11 mouse cellular contexts compared by ENCODE assay signal in the genomic region with DNA sequence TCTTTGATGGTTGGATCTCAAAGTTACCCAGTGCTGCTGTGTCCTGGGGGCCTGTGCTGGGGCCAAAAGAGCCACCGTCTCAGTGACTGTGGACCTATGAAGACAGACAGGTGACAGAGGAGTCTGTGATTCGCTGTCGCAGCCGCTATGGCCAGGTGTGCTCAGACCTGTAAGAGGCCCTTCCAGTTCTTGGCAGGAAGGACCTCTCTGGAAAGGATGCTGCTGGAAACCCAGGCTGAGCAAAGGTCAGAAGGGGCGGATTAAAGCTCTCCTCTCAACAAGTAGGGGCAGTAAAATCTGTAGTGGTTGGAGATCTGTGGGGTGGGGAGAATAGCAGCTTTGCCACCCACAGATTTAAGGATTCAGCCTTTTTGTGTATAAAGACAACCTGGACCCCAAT. TPM values are rescaled to one million over a fixed set of nuclear protein-coding genes. Genes with fewer than 3 reads are reported as not detected.
DNase-seq lines count a peak whose midpoint lies in the region; ATAC-seq and TF ChIP-seq lines count a peak whose summit lies in the region.
"Had no signal": no experiment of that assay in that cellular context is flagged by ENCODE, and none has a peak within 500 bp of the region (broad histone marks: within the 10 kb centered on the region; RNA-seq: fewer than 3 reads in every experiment).

No protein-coding gene starts in this region.

- peaks cover 28% of the 10 kb centered on the region for H3K27me3 ChIP-seq in kidney, embryonic 14.5 days (ENCODE audit: control insufficient read depth, insufficient read depth, low read length)
- peaks cover 14% of the 10 kb centered on the region for H3K27me3 ChIP-seq in forebrain, embryonic 11.5 days (ENCODE audit: control insufficient read depth, insufficient read depth, low read length)
- H3K27me3 ChIP-seq in hindbrain, postnatal 0 days (ENCODE audit: insufficient read depth, low read length): no peaks in the 10 kb centered on the region
- peaks cover 4% of the 10 kb centered on the region; the same call in 1 of the 2 replicates for H3K27me3 ChIP-seq in neural tube, embryonic 12.5 days (replicated peaks)
- H3K27me3 ChIP-seq: Patski had no signal

- DNase-seq in kidney, adult 8-10 months: no peak
- no peak for DNase-seq in forebrain, embryonic 11.5 days (ENCODE audit: low spot score)
- no peak for DNase-seq in hindbrain, postnatal 0 days (ENCODE audit: low spot score)
- DNase-seq in heart, postnatal 10 days: no peak
- no peak for DNase-seq in T-cell, adult 2 months (ENCODE audit: low spot score)
- no peak for DNase-seq in adrenal gland, postnatal 10 days
- DNase-seq: gastrocnemius, postnatal 10 days had no signal

- H3K9me3 ChIP-seq in kidney, embryonic 14.5 days (ENCODE audit: control insufficient read depth, low read length): no peaks in the 10 kb centered on the region
- no peaks in the 10 kb centered on the region for H3K9me3 ChIP-seq in forebrain, embryonic 11.5 days (ENCODE audit: control insufficient read depth, low read length)
- no peaks in the 10 kb centered on the region for H3K9me3 ChIP-seq in hindbrain, postnatal 0 days (ENCODE audit: low read length)
- H3K9me3 ChIP-seq in neural tube, embryonic 12.5 days: no peaks in the 10 kb centered on the region
- H3K9me3 ChIP-seq: liver, embryonic 12.5 days had no signal

- no peak overlapping the region for H3K4me3 ChIP-seq in kidney, embryonic 14.5 days (ENCODE audit: low read length)
- no peak overlapping the region; the same call in 1 of the 2 replicates for H3K4me3 ChIP-seq in forebrain, embryonic 11.5 days (ENCODE audit: low read depth, low read length)
- no peak overlapping the region for H3K4me3 ChIP-seq in hindbrain, postnatal 0 days (ENCODE audit: low read length)
- no peak overlapping the region for H3K4me3 ChIP-seq in neural tube, embryonic 12.5 days

- intact Hi-C loops in heart, postnatal 10 days (cut with DNase I): no loop called here

- peak overlapping the region; percentile 41; the same call in 1 of the 2 replicates for H3K4me2 ChIP-seq in kidney, embryonic 14.5 days (replicated peaks; ENCODE audit: low read depth, low read length)
- peak overlapping the region; percentile 59; the same call in 1 of the 2 replicates for H3K4me2 ChIP-seq in forebrain, embryonic 11.5 days (ENCODE audit: low read depth, low read length, severe bottlenecking)
- no peak overlapping the region for H3K4me2 ChIP-seq in hindbrain, postnatal 0 days (ENCODE audit: low read depth, low read length)
- peak overlapping the region; percentile 58 for H3K4me2 ChIP-seq in neural tube, embryonic 12.5 days (replicated peaks)

- H3K36me3 ChIP-seq in kidney, embryonic 14.5 days (ENCODE audit: control insufficient read depth, insufficient read depth, low read length): no peaks in the 10 kb centered on the region
- H3K36me3 ChIP-seq in forebrain, embryonic 11.5 days (ENCODE audit: control insufficient read depth, insufficient read depth, low read length): no peaks in the 10 kb centered on the region
- H3K36me3 ChIP-seq in hindbrain, postnatal 0 days (ENCODE audit: insufficient read depth, low read length): no peaks in the 10 kb centered on the region
- no peaks in the 10 kb centered on the region for H3K36me3 ChIP-seq in neural tube, embryonic 12.5 days
- H3K36me3 ChIP-seq: liver, embryonic 12.5 days had no signal

- peaks cover 27% of the 10 kb centered on the region for H3K4me1 ChIP-seq in kidney, embryonic 14.5 days (ENCODE audit: control insufficient read depth, insufficient read depth, low read length)
- peaks cover 35% of the 10 kb centered on the region for H3K4me1 ChIP-seq in forebrain, embryonic 11.5 days (replicated peaks; ENCODE audit: control insufficient read depth, insufficient read depth, low read length)
- peaks cover 24% of the 10 kb centered on the region for H3K4me1 ChIP-seq in hindbrain, postnatal 0 days (ENCODE audit: insufficient read depth, low read length)
- H3K4me1 ChIP-seq in neural tube, embryonic 12.5 days: peaks cover 57% of the 10 kb centered on the region
- H3K4me1 ChIP-seq: liver, embryonic 12.5 days had no signal

- WGBS in kidney, embryonic 14.5 days: 53% methylated on average over 5 of the region's 5 CpGs
- WGBS in forebrain, embryonic 11.5 days: 44% methylated on average over 5 of the region's 5 CpGs
- WGBS in hindbrain, postnatal 0 days: 65% methylated on average over 5 of the region's 5 CpGs
- 47% methylated on average over 5 of the region's 5 CpGs for WGBS in neural tube, embryonic 12.5 days

- H3K27ac ChIP-seq in kidney, embryonic 14.5 days (ENCODE audit: low read depth, low read length): no peak overlapping the region
- no peak overlapping the region for H3K27ac ChIP-seq in forebrain, embryonic 11.5 days (ENCODE audit: low read depth, low read length)
- 0 out of 2 replicates have a peak overlapping the region, but pooled peaks have one; percentile 7 for H3K27ac ChIP-seq in hindbrain, postnatal 0 days
- peak overlapping the region; percentile 66; the same call in 1 of the 2 replicates for H3K27ac ChIP-seq in neural tube, embryonic 12.5 days
- H3K27ac ChIP-seq: liver, embryonic 12.5 days had no signal

- no peak overlapping the region for H3K9ac ChIP-seq in kidney, embryonic 14.5 days (ENCODE audit: low read depth, low read length)
- peak overlapping the region; percentile 50 for H3K9ac ChIP-seq in forebrain, embryonic 11.5 days (ENCODE audit: low read length)
- no peak overlapping the region for H3K9ac ChIP-seq in hindbrain, postnatal 0 days (replicated peaks; ENCODE audit: low read length)
- H3K9ac ChIP-seq in neural tube, embryonic 12.5 days: no peak overlapping the region
- H3K9ac ChIP-seq: liver, embryonic 12.5 days had no signal

- ATAC-seq in kidney, embryonic 14.5 days (ENCODE audit: low FRiP score, low TSS enrichment): no peak
- no peak for ATAC-seq in forebrain, embryonic 11.5 days (replicated peaks; ENCODE audit: low FRiP score)
- no peak for ATAC-seq in hindbrain, postnatal 0 days
- ATAC-seq in neural tube, embryonic 12.5 days (ENCODE audit: low FRiP score, low read depth): no peak
- ATAC-seq: liver, embryonic 12.5 days; Patski had no signal

- no peak for TF ChIP-seq CTCF in hindbrain, postnatal 0 days (IDR thresholded peaks at IDR 0.05; ENCODE audit: low read depth)

RNA-seq across cellular contexts. Expression of a gene that starts 7.7 kb away (rescaled TPM):
- polyA plus RNA-seq in kidney, embryonic 14.5 days (2014; fragmentation: Nextera tagmentation; extraction: Ambion mirVana): 26.4 and 46.6 TPM in 2 replicates
- polyA plus RNA-seq in forebrain, embryonic 11.5 days (2014; fragmentation: Nextera tagmentation; extraction: Ambion mirVana): 155 and 170 TPM in 2 replicates
- total RNA-seq in hindbrain, postnatal 0 days (2014; rRNA removed): 150 and 176 TPM in 2 replicates
- polyA plus RNA-seq in hindbrain, postnatal 0 days (2015; fragmentation: Nextera tagmentation; extraction: Ambion mirVana): 49.6 and 66.7 TPM in 2 replicates
- polyA plus RNA-seq in neural tube, embryonic 12.5 days (2016; fragmentation: Nextera tagmentation; extraction: Ambion mirVana): 144 and 230 TPM in 2 replicates
- total RNA-seq in heart, postnatal 10 days (2021): 10 to 100 TPM; 77.4 to 80.7 TPM
- total RNA-seq in adrenal gland, postnatal 10 days (2021): 10 to 100 TPM; 87.9 to 89.8 TPM

Comparison
In these comparisons a context has a peak if more than half of its experiments do, and no peak if none do; other contexts are left out.
1. H3K27ac ChIP-seq: peak in hindbrain, postnatal 0 days (single experiment) and neural tube, embryonic 12.5 days (single experiment); none in kidney, embryonic 14.5 days (single experiment) and forebrain, embryonic 11.5 days (single experiment).